Mouse (Mus musculus): ENCODE measurements around the gene Jag2. TPM values are rescaled to one million over a fixed set of nuclear protein-coding genes. Genes with fewer than 3 reads are reported as not detected.

Jag2 gene
- polyA plus RNA-seq, 1 experiment from 2014 or later: 9.4 TPM

DNA sequence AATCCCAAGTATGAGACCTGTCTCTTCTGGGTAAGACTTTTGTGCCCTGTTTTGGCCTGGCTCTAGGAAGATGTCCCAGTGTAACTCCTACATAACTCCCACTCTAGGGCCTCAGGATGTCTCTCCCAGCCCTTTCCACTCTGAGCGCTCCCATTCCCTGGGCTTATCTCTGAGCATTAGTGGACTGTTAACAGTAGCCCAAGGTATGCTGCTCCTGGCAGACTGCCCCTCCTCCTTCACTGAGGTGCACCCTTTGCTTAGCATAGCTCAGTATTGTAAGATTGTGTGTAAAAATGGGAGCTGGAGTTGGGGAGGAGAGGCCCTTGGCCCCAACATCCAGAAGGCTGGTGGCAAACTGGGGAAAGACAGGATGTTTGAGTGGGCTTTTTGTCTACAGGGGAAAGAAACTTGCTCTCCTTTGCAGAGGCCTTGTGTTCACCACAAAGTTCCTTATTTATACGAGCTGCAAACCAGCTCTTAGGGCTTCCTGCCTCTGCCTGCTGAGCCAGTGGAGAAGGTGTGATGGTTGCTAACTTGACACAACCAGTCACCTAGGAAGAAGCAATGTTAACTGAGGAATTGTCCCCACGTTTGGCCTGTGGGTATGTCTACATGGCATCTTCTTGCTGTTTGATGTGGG lies 23.5 kb upstream of the Jag2 start:
- Histone ChIP-seq H3K4me1 (peaks cover 22% of the 10 kb centered on the region), H3K36me3 (no peaks in the 10 kb centered on the region), H3K9ac (no peak overlapping the region), H3K27me3 (no peaks in the 10 kb centered on the region), H3K4me2 (replicated peaks) (no peak overlapping the region), H3K27ac (no peak overlapping the region), H3K4me3 (no peak overlapping the region), H3K9me3 (replicated peaks) (no peaks in the 10 kb centered on the region)
- no peak for ATAC-seq (ENCODE audit: low FRiP score)
- 81% methylated on average over 3 of the region's 3 CpGs for WGBS

GRCm38 (mm10) chr12:112952433-112952832 lies 22.9 kb upstream of the Jag2 start:
- Histone ChIP-seq H3K9ac (no peak overlapping the region), H3K4me3 (no peak overlapping the region), H3K4me1 (peaks cover 22% of the 10 kb centered on the region), H3K36me3 (no peaks in the 10 kb centered on the region), H3K27me3 (no peaks in the 10 kb centered on the region), H3K9me3 (replicated peaks) (no peaks in the 10 kb centered on the region), H3K4me2 (replicated peaks) (no peak overlapping the region), H3K27ac (no peak overlapping the region)
- no peak for ATAC-seq (ENCODE audit: low FRiP score)
- 70% methylated on average over 8 of the region's 8 CpGs for WGBS

DNA sequence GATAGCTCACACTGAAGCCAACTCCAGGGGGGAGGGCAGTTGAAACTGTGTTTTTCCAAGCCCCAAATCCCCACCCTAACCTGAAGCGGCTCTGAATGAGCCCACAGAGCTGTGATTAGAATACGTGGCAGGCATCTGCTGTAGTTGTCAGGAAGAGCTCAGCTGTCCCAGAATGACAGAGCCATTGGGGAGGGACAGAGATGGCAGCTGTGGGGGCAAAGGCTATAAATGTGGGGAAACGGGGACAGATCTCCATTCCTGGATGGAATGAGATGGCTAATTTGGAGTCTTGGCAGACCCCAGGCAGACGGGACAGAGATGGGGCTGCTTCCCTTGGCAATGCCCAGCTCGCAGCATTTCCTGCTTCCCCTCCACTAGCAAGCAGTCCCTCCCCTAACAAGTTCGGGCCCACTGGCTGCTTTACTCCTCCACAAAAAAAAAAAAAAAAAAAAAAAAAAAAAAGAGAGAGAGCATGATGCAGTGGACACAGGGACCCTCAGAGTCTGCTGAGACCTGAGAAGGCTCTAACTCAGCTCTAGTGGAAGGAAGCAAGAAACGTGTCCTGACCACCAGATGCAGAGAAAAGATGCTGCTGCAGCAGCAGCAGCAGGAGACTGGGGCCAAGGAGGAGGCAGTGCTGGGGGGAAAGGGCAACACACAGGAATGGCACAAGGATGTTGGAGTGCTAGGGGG lies 21.7 kb upstream of the Jag2 start:
- H3K9me3 ChIP-seq (replicated peaks): no peaks in the 10 kb centered on the region
- no peak overlapping the region for H3K4me3 ChIP-seq
- H3K27me3 ChIP-seq: no peaks in the 10 kb centered on the region
- no peak for ATAC-seq (ENCODE audit: low FRiP score)
- H3K27ac ChIP-seq: peak overlapping the region; percentile 93
- H3K36me3 ChIP-seq: no peaks in the 10 kb centered on the region
- H3K9ac ChIP-seq: peak overlapping the region; percentile 86; the same call in 1 of the 2 replicates
- H3K4me2 ChIP-seq (replicated peaks): peak overlapping the region; percentile 80
- H3K4me1 ChIP-seq: peaks cover 22% of the 10 kb centered on the region
- WGBS: 21% methylated on average over 7 of the region's 7 CpGs

DNA sequence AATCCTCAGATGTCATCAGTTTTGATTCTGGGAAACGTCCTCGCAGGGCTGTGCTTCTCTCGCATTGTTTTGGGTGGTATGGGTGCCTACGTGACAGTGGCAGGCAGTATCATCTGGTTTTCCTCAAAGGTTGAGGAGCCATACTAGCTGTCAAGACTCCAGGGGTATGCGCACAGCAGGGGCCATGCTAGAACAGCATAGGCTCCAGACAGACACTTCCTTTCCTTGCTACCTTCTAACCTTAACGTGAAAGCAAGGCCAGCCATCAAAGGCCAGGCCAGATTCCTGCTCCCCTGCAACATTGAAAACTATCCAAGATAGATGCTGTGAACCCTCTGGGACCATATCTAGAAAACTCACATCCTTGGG lies 21.2 kb upstream of the Jag2 start:
- Histone ChIP-seq H3K4me1 (peaks cover 22% of the 10 kb centered on the region), H3K27ac (peak overlapping the region; percentile 93), H3K9ac (peak overlapping the region; percentile 86; the same call in 1 of the 2 replicates), H3K4me2 (replicated peaks) (peak overlapping the region; percentile 80), H3K36me3 (no peaks in the 10 kb centered on the region), H3K9me3 (replicated peaks) (no peaks in the 10 kb centered on the region), H3K4me3 (peak overlapping the region; percentile 59), H3K27me3 (no peaks in the 10 kb centered on the region)
- 9% methylated on average over 6 of the region's 6 CpGs for WGBS
- peak; percentile 46 for ATAC-seq (ENCODE audit: low FRiP score)

GRCm38 (mm10) chr12:112950040-112950760 lies 20.6 kb upstream of the Jag2 start:
- Histone ChIP-seq H3K27me3 (no peaks in the 10 kb centered on the region), H3K4me1 (peaks cover 22% of the 10 kb centered on the region), H3K4me3 (peak overlapping the region; percentile 59), H3K27ac (peak overlapping the region; percentile 93), H3K9me3 (replicated peaks) (no peaks in the 10 kb centered on the region), H3K36me3 (no peaks in the 10 kb centered on the region), H3K4me2 (replicated peaks) (peak overlapping the region; percentile 80), H3K9ac (peak overlapping the region; percentile 86)
- peak; percentile 89 for ATAC-seq (ENCODE audit: low FRiP score)
- under 1% methylated on average over 58 of the region's 58 CpGs for WGBS

DNA sequence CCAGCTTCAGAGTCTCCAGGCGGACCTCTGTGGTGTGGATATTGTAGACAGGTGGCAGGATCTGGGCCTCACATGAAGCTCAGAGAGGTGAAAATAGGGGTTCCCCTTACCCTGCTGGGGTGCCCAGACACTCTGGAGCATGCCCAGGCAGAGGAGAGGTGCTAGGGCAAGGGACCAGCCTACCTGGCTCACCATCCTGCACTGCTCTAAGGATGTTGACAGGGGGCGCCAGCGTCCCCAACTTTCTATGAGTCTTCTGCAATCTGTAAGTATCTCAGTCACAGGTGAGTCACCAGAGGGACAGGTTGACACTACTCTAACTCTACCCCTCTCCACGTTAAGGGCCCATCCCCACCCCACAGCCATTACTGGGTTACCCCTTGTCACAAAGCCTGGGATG lies 17.7 kb upstream of the Jag2 start:
- Histone ChIP-seq H3K9me3 (replicated peaks) (no peaks in the 10 kb centered on the region), H3K9ac (no peak overlapping the region), H3K4me3 (no peak overlapping the region), H3K4me1 (peaks cover 23% of the 10 kb centered on the region), H3K27me3 (no peaks in the 10 kb centered on the region), H3K4me2 (replicated peaks) (no peak overlapping the region), H3K36me3 (no peaks in the 10 kb centered on the region), H3K27ac (no peak overlapping the region)
- ATAC-seq (ENCODE audit: low FRiP score): no peak
- WGBS: 24% methylated on average over 4 of the region's 4 CpGs

- Histone ChIP-seq H3K36me3 (no peaks in the 10 kb centered on the region), H3K27me3 (no peaks in the 10 kb centered on the region), H3K9ac (no peak overlapping the region), H3K27ac (no peak overlapping the region), H3K4me3 (no peak overlapping the region), H3K4me1 (peaks cover 33% of the 10 kb centered on the region), H3K9me3 (replicated peaks) (no peaks in the 10 kb centered on the region), H3K4me2 (replicated peaks) (no peak overlapping the region)
- WGBS: 79% methylated on average over 2 of the region's 2 CpGs
- no peak for ATAC-seq (ENCODE audit: low FRiP score)
Measured at GRCm38 (mm10) chr12:112943669-112944068, 14.1 kb upstream of the Jag2 start.

GRCm38 (mm10) chr12:112941776-112942713 lies 12.5 kb upstream of the Jag2 start, which contains the start of gene Nudt14:
Gene Nudt14, minus strand, starts transcription at chr12:112942124.
- WGBS: 3% methylated on average over 47 of the region's 58 CpGs
- H3K4me3 ChIP-seq: peak within 1 kb of the TSS; percentile 71
- H3K36me3 ChIP-seq: no peaks in the 10 kb centered on the region
- peak within 1 kb of the TSS; percentile 36; the same call in 1 of the 2 replicates for H3K27ac ChIP-seq
- peaks cover 44% of the 10 kb centered on the region for H3K4me1 ChIP-seq
- ATAC-seq (ENCODE audit: low FRiP score): peak; percentile 75
- peak within 1 kb of the TSS; percentile 69 for H3K9ac ChIP-seq
- H3K4me2 ChIP-seq (replicated peaks): peak within 1 kb of the TSS; percentile 56
- no peaks in the 10 kb centered on the region for H3K27me3 ChIP-seq
- H3K9me3 ChIP-seq (replicated peaks): no peaks in the 10 kb centered on the region

DNA sequence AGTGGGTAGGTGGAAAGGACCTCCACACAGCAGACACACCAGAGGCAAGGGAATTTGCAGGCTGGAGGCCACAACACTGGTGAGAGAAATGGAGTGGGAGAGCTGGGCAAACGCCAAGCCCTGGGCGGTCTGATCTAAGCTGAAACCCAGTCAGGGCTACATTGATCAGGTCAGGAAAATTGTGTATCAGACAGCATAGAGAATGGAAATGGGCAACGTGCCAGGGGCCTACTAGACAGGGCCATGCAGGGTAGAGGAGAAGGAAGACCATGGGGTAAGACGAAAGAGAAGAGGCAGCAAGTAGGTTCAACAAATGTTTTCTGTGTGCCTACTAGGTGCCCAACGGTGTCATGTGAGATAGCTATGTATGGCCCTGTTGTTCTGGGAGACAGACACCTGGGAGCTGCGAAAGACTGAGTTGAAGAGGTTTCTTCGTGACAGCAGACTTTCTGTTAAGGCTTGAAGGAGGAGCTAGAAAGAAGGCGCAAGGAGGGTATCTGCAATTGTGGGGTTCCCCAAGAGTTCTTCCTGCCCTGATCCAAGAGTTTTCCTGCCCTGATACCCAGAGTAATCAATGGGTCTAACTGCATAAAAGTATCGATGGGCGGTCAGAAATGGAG lies 11.7 kb upstream of the Jag2 start:
- peak; percentile 3; the same call in 1 of the 2 replicates for ATAC-seq (ENCODE audit: low FRiP score)
- H3K27ac ChIP-seq: no peak overlapping the region

GRCm38 (mm10) chr12:112940710-112941109 lies 11.1 kb upstream of the Jag2 start:
- WGBS: 83% methylated on average over 9 of the region's 9 CpGs
- ATAC-seq (ENCODE audit: low FRiP score): no peak
- Histone ChIP-seq H3K9me3 (replicated peaks) (no peaks in the 10 kb centered on the region), H3K27me3 (no peaks in the 10 kb centered on the region), H3K4me2 (replicated peaks) (0 out of 2 replicates have a peak overlapping the region, but pooled peaks have one; percentile 56), H3K27ac (no peak overlapping the region), H3K9ac (no peak overlapping the region), H3K4me1 (peaks cover 44% of the 10 kb centered on the region), H3K36me3 (no peaks in the 10 kb centered on the region), H3K4me3 (no peak overlapping the region)

More for the DNA sequence above, 11.7 kb upstream of the Jag2 start:
- peak overlapping the region; percentile 69 for H3K9ac ChIP-seq
- peak overlapping the region; percentile 56 for H3K4me2 ChIP-seq (replicated peaks)
- no peaks in the 10 kb centered on the region for H3K27me3 ChIP-seq
- H3K9me3 ChIP-seq (replicated peaks): no peaks in the 10 kb centered on the region
- peaks cover 44% of the 10 kb centered on the region for H3K4me1 ChIP-seq
- H3K36me3 ChIP-seq: no peaks in the 10 kb centered on the region
- H3K4me3 ChIP-seq: peak overlapping the region; percentile 71
- 43% methylated on average over 10 of the region's 10 CpGs for WGBS

GRCm38 (mm10) chr12:112940238-112940637 lies 10.7 kb upstream of the Jag2 start:
- no peak for ATAC-seq (ENCODE audit: low FRiP score)
- H3K4me1 ChIP-seq: peaks cover 44% of the 10 kb centered on the region
- peak overlapping the region; percentile 10; the same call in 1 of the 2 replicates for H3K9ac ChIP-seq
- no peak overlapping the region for H3K4me3 ChIP-seq
- 93% methylated on average over 4 of the region's 4 CpGs for WGBS
- H3K27me3 ChIP-seq: no peaks in the 10 kb centered on the region
- H3K4me2 ChIP-seq (replicated peaks): no peak overlapping the region
- no peak overlapping the region for H3K27ac ChIP-seq
- H3K36me3 ChIP-seq: no peaks in the 10 kb centered on the region
- H3K9me3 ChIP-seq (replicated peaks): no peaks in the 10 kb centered on the region
